Mouse (Mus musculus) CH12.LX (cell line): Measurements from ENCODE around the gene Aebp1. TPM values are rescaled to one million over a fixed set of nuclear protein-coding genes. Genes with fewer than 3 reads are reported as not detected.

ENCODE experiments used
- DNase-seq: peaks from one replicate; pipeline ENCODE4 v3.0.0-alpha.2; 2013; ENCODE audit errors: extremely low read depth
- H3K27ac ChIP-seq: 2 replicates; pipeline ENCODE4 v1.5.1; 2012; ENCODE audit warnings: low read depth, mild to moderate bottlenecking, control low read depth, moderate library complexity; ENCODE audit not compliant: insufficient read depth
- H3K27me3 ChIP-seq: replicated peaks from 2 replicates; pipeline ENCODE3; 2012; ENCODE audit warnings: inconsistent platforms
- H3K36me3 ChIP-seq, 2 experiments: replicated peaks in 1 of 2; 2 replicates each; pipeline versions ENCODE3 to v1.6.1; 2012; ENCODE audit warnings: inconsistent platforms in 1 of 2, low read length in 1 of 2, mild to moderate bottlenecking in 1 of 2, mixed read lengths in 1 of 2, moderate library complexity in 1 of 2; ENCODE audit not compliant: control insufficient read depth in 1 of 2, insufficient read depth in 1 of 2
- H3K4me1 ChIP-seq, 2 experiments: 2 replicates each; pipeline ENCODE4 v1.6.1; 2012; ENCODE audit warnings: inconsistent platforms in 1 of 2, moderate library complexity in 1 of 2; ENCODE audit not compliant: insufficient read depth in 2 of 2, control insufficient read depth in 1 of 2
- H3K4me2 ChIP-seq: 2 replicates; pipeline ENCODE4 v1.6.1; 2012; ENCODE audit warnings: low read depth, mild to moderate bottlenecking, control low read depth; ENCODE audit not compliant: poor library complexity, insufficient read depth, severe bottlenecking
- H3K4me3 ChIP-seq, 3 experiments: fragments of 150-350 bp in 1 of 3; sonication (generic) in 1 of 3; replicated peaks in 1 of 3; 2 replicates each; pipeline versions ENCODE3 to v1.5.1; 2011 to 2012; ENCODE audit warnings: low read depth in 2 of 3, low read length in 2 of 3, mild to moderate bottlenecking in 2 of 3, moderate library complexity in 2 of 3, control low read depth in 1 of 3, improper control_type of control experiment in 1 of 3, inconsistent platforms in 1 of 3, mixed read lengths in 1 of 3; ENCODE audit not compliant: poor library complexity in 1 of 3
- H3K79me2 ChIP-seq: replicated peaks from 2 replicates; pipeline ENCODE4 v1.6.1; 2012; ENCODE audit warnings: mild to moderate bottlenecking, moderate library complexity; ENCODE audit not compliant: control insufficient read depth, poor library complexity, insufficient read depth, severe bottlenecking; ENCODE audit errors: extremely low read depth
- H3K9ac ChIP-seq: 2 replicates; pipeline ENCODE4 v1.6.1; 2012; ENCODE audit warnings: low read depth, mild to moderate bottlenecking, control low read depth, moderate library complexity; ENCODE audit not compliant: insufficient read depth
- H3K9me3 ChIP-seq: replicated peaks from 2 replicates; pipeline ENCODE3; 2012; ENCODE audit warnings: low read length, inconsistent platforms, mixed read lengths
- BHLHE40 ChIP-seq: IDR thresholded peaks from 2 replicates; pipeline ENCODE4 v1.6.1; 2011; ENCODE audit warnings: mild to moderate bottlenecking, low read depth, low read length, improper control_type of control experiment
- CHD2 ChIP-seq: IDR thresholded peaks from 2 replicates; pipeline ENCODE4 v1.6.1; 2011; ENCODE audit warnings: low read length, improper control_type of control experiment
- E2F4 ChIP-seq: IDR thresholded peaks from 2 replicates; pipeline ENCODE4 v1.6.1; 2011; ENCODE audit warnings: low read depth, low read length, improper control_type of control experiment; ENCODE audit not compliant: insufficient replicate concordance
- ELF1 ChIP-seq: IDR thresholded peaks from 2 replicates; pipeline ENCODE4 v1.6.1; 2014; ENCODE audit warnings: low read depth, mild to moderate bottlenecking, inconsistent platforms, low read length, improper control_type of control experiment
- GABPA ChIP-seq: IDR thresholded peaks from 2 replicates; pipeline ENCODE4 v1.6.1; 2012; ENCODE audit warnings: low read depth, low read length, improper control_type of control experiment, inconsistent platforms; ENCODE audit not compliant: insufficient replicate concordance
- JUN ChIP-seq: IDR thresholded peaks from 2 replicates; pipeline ENCODE4 v1.6.1; 2011; ENCODE audit warnings: low read depth, mild to moderate bottlenecking, low read length, improper control_type of control experiment, moderate library complexity; ENCODE audit not compliant: insufficient read depth
- JUND ChIP-seq: conservative IDR thresholded peaks from 2 replicates; pipeline ENCODE4 v1.6.1; 2011; ENCODE audit warnings: low read depth, low read length, improper control_type of control experiment
- MAX ChIP-seq: IDR thresholded peaks from 2 replicates; pipeline ENCODE4 v1.6.1; 2011; ENCODE audit warnings: low read length, improper control_type of control experiment
- MEF2A ChIP-seq: IDR thresholded peaks from 2 replicates; pipeline ENCODE4 v1.6.1; 2014; ENCODE audit warnings: low read depth, mild to moderate bottlenecking, inconsistent platforms, low read length, improper control_type of control experiment, borderline replicate concordance
- NELFE ChIP-seq: IDR thresholded peaks from 2 replicates; pipeline ENCODE4 v1.6.1; 2011; ENCODE audit warnings: low read depth, low read length, improper control_type of control experiment
- NRF1 ChIP-seq: IDR thresholded peaks from 2 replicates; pipeline ENCODE4 v1.6.1; 2014; ENCODE audit warnings: low read depth, mild to moderate bottlenecking, inconsistent platforms, low read length, improper control_type of control experiment, moderate library complexity
- POLR2A ChIP-seq: IDR thresholded peaks from 2 replicates; pipeline ENCODE4 v1.6.1; 2011; ENCODE audit warnings: low read depth, mild to moderate bottlenecking, improper control_type of control experiment, low read length
- RAD21 ChIP-seq: IDR thresholded peaks from 2 replicates; pipeline ENCODE4 v1.6.1; 2011; ENCODE audit warnings: low read depth, mild to moderate bottlenecking, low read length, improper control_type of control experiment, moderate library complexity
- RCOR1 ChIP-seq: conservative IDR thresholded peaks from 2 replicates; pipeline ENCODE4 v1.6.1; 2012; ENCODE audit warnings: low read depth, mild to moderate bottlenecking, inconsistent platforms, low read length, improper control_type of control experiment
- SIN3A ChIP-seq: IDR thresholded peaks from 2 replicates; pipeline ENCODE4 v1.6.1; 2012; ENCODE audit warnings: low read length, improper control_type of control experiment, inconsistent platforms
- SMC3 ChIP-seq: IDR thresholded peaks from 2 replicates; pipeline ENCODE4 v1.6.1; 2011; ENCODE audit warnings: low read depth, low read length, improper control_type of control experiment
- TBP ChIP-seq: conservative IDR thresholded peaks from 2 replicates; pipeline ENCODE4 v1.6.1; 2011; ENCODE audit warnings: low read depth, low read length, improper control_type of control experiment
- UBTF ChIP-seq: IDR thresholded peaks from 2 replicates; pipeline ENCODE4 v1.6.1; 2012; ENCODE audit warnings: low read depth, mild to moderate bottlenecking, inconsistent platforms, low read length, improper control_type of control experiment, moderate library complexity
- USF2 ChIP-seq: conservative IDR thresholded peaks from 2 replicates; pipeline ENCODE4 v1.6.1; 2011; ENCODE audit warnings: low read depth, low read length, improper control_type of control experiment
- ZC3H11A ChIP-seq: IDR thresholded peaks from 2 replicates; pipeline ENCODE4 v1.6.1; 2012; ENCODE audit warnings: low read depth, mild to moderate bottlenecking, inconsistent platforms, low read length, improper control_type of control experiment
- ZKSCAN1 ChIP-seq: IDR thresholded peaks from 2 replicates; pipeline ENCODE4 v1.6.1; 2012; ENCODE audit warnings: low read depth, inconsistent platforms, low read length, improper control_type of control experiment, borderline replicate concordance
- ZMIZ1 ChIP-seq: IDR thresholded peaks from 2 replicates; pipeline ENCODE4 v1.6.1; 2012; ENCODE audit warnings: low read depth, mild to moderate bottlenecking, inconsistent platforms, low read length, improper control_type of control experiment
- ZNF384 ChIP-seq: IDR thresholded peaks from 2 replicates; pipeline ENCODE4 v1.6.1; 2012; ENCODE audit warnings: low read depth, low read length, improper control_type of control experiment, inconsistent platforms
- dilution Hi-C: fragments of 300-500 bp; cut with MboI; formaldehyde crosslinking; loops from 2 replicates; pipeline ENCODE4 v1.14.3; 2020; ENCODE audit warnings: low sequenced_read_pairs; ENCODE audit not compliant: extremely low pct_unique_long_range_greater_than_20kb, extremely low pct_ligation_motif_present
- in situ Hi-C: fragments of 300-500 bp; cut with MboI; formaldehyde crosslinking; loops from 3 replicates; pipeline ENCODE4 v1.14.3; 2019; ENCODE audit warnings: low sequenced_read_pairs, low pct_ligation_motif_present, low pct_unique_long_range_greater_than_20kb, mixed read lengths
- polyA plus RNA-seq: library from polyadenylated mRNA; unstranded; fragments of >175 nt; gene quantifications from 2 replicates; pipeline ENCODE4 v1.2.1, GENCODE M21; 2012; ENCODE audit warnings: low read depth; ENCODE audit not compliant: insufficient read length
- total RNA-seq, 2 experiments: library from RNA; depleted of rRNA; stranded (reverse); fragments of 300-350 nt in 1 of 2; fragments of >200 nt in 1 of 2; gene quantifications; 2 replicates each; pipeline ENCODE4 v1.2.3; 2012 to 2014

Aebp1 gene
- total and polyA plus RNA-seq, 3 experiments = 0.34 to 1.4 TPM; not detected in 1

DNA sequence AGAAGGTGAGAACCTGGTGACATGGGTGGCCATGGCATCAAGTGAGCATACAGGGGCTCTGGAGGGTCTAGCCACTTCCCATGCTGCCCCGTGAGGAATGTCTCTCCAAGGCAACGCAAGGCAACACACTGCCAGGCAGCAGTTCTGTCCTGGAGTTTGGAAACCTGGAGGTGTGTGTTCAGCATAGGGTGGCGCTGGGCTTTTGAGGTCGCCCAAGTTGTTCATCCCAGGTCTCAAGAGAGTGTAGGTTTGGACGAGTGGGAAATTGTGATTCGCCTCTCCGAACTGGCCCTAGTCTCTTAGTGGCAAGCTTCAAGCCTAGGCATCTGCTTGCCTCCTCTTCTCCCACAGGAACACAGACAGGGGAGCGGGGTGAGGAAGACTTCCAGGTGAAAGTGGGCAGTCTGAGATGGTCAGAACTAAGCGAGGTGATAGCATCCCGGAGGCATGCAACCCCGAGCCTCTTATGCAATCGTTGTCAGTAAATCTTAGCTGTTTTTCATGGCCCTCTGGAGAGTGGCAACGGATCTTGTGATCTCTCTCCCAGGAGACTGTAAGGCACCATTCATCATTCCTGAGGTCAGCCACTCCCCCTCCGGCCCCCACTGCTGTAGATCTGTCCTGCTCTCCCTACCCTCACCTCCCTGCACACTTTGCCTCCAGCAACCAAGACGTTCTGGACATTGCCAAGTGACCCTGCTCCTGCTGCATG lies 803 bp downstream of the Aebp1 start:
- no peaks in the 10 kb centered on the region for H3K79me2 ChIP-seq
- no peak overlapping the region for H3K9ac ChIP-seq
- H3K27ac ChIP-seq = no peak overlapping the region
- peaks cover 14% of the 10 kb centered on the region for H3K9me3 ChIP-seq
- DNase-seq = no peak
- H3K4me3 ChIP-seq = no peak overlapping the region
- in situ Hi-C loops = no loop called here
- no peak overlapping the region for H3K4me2 ChIP-seq
- peaks cover 36% of the 10 kb centered on the region for H3K27me3 ChIP-seq
- H3K36me3 ChIP-seq = peaks cover 0 to 3% of the 10 kb centered on the region in 2 experiments
- peaks cover 0 to 5% of the 10 kb centered on the region in 2 experiments; a peak in 1 of 4 replicates for H3K4me1 ChIP-seq
- dilution Hi-C loops = no loop called here
- TF ChIP-seq RAD21 (no peak), USF2 (no peak), ZKSCAN1 (no peak), NELFE (no peak), ZMIZ1 (no peak), MEF2A (no peak), E2F4 (no peak), MAX (no peak), RCOR1 (no peak), POLR2A (no peak), ZC3H11A (no peak), CHD2 (no peak)
- TF ChIP-seq, all 38 proteins: peak for 0

DNA sequence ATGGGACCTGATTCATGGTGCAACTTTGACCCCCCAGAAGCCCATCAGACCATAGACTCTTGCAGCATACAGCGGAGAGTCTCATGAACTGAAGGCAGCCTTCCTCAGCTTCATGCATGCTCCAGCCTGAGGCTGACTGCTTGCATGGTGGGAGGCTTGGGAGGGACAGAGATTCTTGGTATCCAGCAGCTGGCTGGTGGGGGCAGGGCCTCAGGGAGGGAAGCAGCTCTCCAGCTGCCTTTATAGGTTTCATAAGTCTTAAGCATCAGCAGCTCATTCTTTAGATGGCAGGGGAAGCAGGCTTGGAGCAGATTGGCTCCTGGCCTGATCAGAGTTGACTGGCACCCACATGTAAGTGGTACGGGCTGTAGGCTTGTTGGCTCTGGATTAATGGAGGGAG lies 5.4 kb downstream of the Aebp1 start:
- H3K27me3 ChIP-seq = peaks cover 20% of the 10 kb centered on the region
- no peaks in the 10 kb centered on the region for H3K79me2 ChIP-seq
- H3K4me3 ChIP-seq = no peak overlapping the region
- TF ChIP-seq NRF1 (no peak), BHLHE40 (no peak), UBTF (no peak), GABPA (no peak), RAD21 (no peak), SMC3 (no peak), JUND (no peak), NELFE (no peak), ZNF384 (no peak), SIN3A (no peak), JUN (no peak), TBP (no peak), ELF1 (no peak)
- no peaks in the 10 kb centered on the region for H3K9me3 ChIP-seq
- dilution Hi-C loops (no loop called here), in situ Hi-C loops (no loop called here)
- H3K4me2 ChIP-seq = no peak overlapping the region
- H3K36me3 ChIP-seq = peaks cover 31 to 49% of the 10 kb centered on the region in 2 experiments
- H3K27ac ChIP-seq = no peak overlapping the region
- no peak overlapping the region for H3K9ac ChIP-seq
- no peak for DNase-seq
- H3K4me1 ChIP-seq = peaks cover 3 to 15% of the 10 kb centered on the region in 2 experiments; a peak in 2 of 4 replicates
